Mouse (Mus musculus) cerebellum, postnatal 36 days (tissue): ENCODE measurements around the gene Chtf18.

Experiments
- DNase-seq, 2 experiments: peaks; one replicate each; pipeline ENCODE4 v3.0.0; 2021 to 2022; ENCODE audit warnings: mixed read lengths in 2 of 2

Chtf18 gene

GRCm38 (mm10) chr17:25732082-25732481 is 4.9 kb upstream of the Chtf18 start:
- peak; percentile 89 for DNase-seq

- no peak for DNase-seq
These were observed 721 bp upstream of the Chtf18 start for GRCm38 (mm10) chr17:25728009-25728270.

GRCm38 (mm10) chr17:25725264-25725663 is 2.0 kb downstream of the Chtf18 start:
- DNase-seq: no peak

- no peak for DNase-seq
These were observed 3.3 kb downstream of the Chtf18 start for GRCm38 (mm10) chr17:25723919-25724318.

- DNase-seq: no peak
These were observed 3.7 kb downstream of the Chtf18 start for GRCm38 (mm10) chr17:25723470-25723869.

- no peak for DNase-seq
These were observed 5.7 kb downstream of the Chtf18 start for GRCm38 (mm10) chr17:25721476-25721875.

- DNase-seq: no peak
These were observed 9.5 kb downstream of the Chtf18 start for GRCm38 (mm10) chr17:25717691-25718090.

GRCm38 (mm10) chr17:25716711-25717637 is 10.2 kb downstream of the Chtf18 start, which contains the start of gene Gng13:
Gng13 (plus strand) TSS chr17:25717171.
- no peak for DNase-seq

- no peak for DNase-seq
These were observed 11.1 kb downstream of the Chtf18 start for GRCm38 (mm10) chr17:25716130-25716529.

- DNase-seq: no peak
These were observed 11.6 kb downstream of the Chtf18 start for GRCm38 (mm10) chr17:25715627-25716026.

GRCm38 (mm10) chr17:25711136-25711535 is 16.1 kb downstream of the Chtf18 start:
- no peak for DNase-seq

- DNase-seq: no peak
These were observed 17.2 kb downstream of the Chtf18 start for GRCm38 (mm10) chr17:25709994-25710393.

GRCm38 (mm10) chr17:25700863-25701496 is 26.2 kb downstream of the Chtf18 start:
- no peak for DNase-seq

- peak; percentile 68 to 83 for DNase-seq
These were observed 28.8 kb downstream of the Chtf18 start for GRCm38 (mm10) chr17:25698446-25698845.

GRCm38 (mm10) chr17:25696263-25696662 is 31.0 kb downstream of the Chtf18 start:
- DNase-seq: no peak

- no peak for DNase-seq
These were observed 38.3 kb downstream of the Chtf18 start for GRCm38 (mm10) chr17:25688922-25689321.

- no peak for DNase-seq
These were observed 40.9 kb downstream of the Chtf18 start for GRCm38 (mm10) chr17:25686323-25686722.

- DNase-seq: no peak
These were observed 45.6 kb downstream of the Chtf18 start for GRCm38 (mm10) chr17:25681636-25682035.

- DNase-seq: no peak
These were observed 47.4 kb downstream of the Chtf18 start for GRCm38 (mm10) chr17:25679818-25680217.

GRCm38 (mm10) chr17:25677969-25678368 is 49.2 kb downstream of the Chtf18 start:
- DNase-seq: no peak

GRCm38 (mm10) chr17:25672982-25673381 is 54.2 kb downstream of the Chtf18 start:
- DNase-seq: no peak
